Mouse (Mus musculus) cerebellum, adult 9-11 months (tissue): Measurements from ENCODE around the gene Pitpnc1.
A peak's percentile ranks its signal among the peaks of the same experiment; 100 is the strongest.

Source experiments
- DNase-seq: peaks from one replicate; pipeline ENCODE4 v3.0.0; 2022

The Pitpnc1 gene

DNA sequence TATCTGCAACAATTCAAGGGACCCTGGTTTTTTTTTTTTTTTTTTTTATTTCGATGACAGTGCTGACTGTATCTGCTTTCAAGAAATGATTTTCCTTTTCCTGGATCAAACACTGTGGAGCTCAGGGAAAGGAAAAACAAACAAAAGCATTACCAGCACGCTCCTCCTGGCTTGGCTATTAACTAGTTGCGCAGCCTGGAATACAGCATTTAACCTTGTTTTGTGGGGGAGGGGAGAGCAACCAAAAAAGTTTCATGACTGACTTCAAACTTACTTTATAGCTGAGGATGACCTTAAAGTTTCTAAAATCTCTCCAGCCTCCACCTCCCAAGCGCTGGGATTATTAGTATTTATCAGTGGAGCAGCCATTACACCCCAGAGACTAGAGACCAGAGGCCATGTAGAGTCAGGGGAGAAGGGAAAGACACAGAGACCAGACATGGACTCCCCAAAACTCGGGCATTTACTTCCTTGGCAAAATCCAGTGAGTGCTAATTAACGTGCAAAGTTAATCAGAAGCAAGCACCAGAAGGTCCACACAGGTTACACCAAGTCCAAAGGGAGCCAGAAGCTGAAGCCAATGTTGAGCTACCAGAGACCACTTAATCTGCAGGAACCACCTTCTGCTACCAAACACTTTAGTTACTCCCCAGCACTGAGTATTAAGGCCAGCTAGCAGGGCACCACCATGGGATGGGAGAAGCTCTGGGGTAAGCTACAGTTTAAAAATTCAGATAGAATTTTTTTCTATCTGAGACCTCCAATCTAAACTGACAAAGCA is 3.7 kb downstream of the Pitpnc1 start:
- DNase-seq: no peak

DNA sequence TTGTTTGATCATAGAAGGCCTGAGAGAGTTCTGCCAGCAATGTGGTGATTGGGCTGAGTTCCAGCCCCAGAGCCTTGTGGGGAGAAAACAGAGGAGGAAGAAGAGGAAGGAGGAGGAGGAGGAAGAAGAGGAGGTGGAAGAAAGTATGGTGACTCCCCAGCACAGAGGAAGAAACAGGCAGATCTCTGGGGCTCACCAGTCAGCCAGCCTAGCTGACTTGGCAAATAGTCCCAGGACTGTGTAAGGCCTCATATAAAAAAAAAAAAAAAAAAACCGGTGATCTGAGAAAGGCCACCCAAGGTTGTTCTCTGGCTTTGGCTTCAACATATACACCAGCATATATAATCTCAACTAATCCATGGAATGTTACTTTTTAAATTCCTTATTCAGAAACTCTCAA is 4.5 kb downstream of the Pitpnc1 start:
- DNase-seq: no peak

DNA sequence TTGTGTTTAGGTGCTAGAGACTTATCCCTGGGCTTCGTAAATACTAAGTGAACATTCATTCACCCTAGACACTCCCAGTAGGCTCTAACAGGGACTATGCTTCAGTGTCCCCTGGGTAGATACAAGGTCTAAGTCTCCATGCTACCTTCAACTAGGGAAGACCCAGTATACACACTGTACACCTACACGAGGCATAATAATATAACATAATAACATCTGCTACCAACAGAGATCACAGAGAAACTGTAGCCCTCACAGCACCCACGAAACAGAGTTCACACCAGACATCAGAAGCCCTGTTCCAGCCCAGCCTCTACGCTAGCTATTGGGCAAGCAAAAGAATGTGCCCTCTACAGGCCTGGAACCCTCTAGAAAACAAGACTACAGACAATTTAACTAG is 5.5 kb downstream of the Pitpnc1 start:
- no peak for DNase-seq

DNA sequence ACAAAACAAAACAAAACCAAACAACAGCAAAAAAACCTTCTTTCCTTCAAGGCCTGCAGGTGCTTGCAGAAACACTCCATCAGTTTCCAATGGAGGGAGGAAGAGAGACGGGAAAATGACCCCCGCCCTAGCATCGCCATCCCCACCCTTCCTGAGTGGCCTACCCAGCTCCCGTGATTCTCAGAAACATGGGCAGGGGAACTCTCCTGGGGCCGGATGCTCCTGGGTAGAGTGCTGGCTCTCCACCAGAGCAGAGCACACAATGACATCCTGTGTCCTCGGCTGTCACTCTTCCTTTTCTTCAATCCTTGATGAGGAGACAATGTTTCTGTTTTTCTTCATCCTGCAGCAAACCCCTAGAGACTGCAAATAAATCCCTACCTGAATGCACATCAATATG is 6.4 kb downstream of the Pitpnc1 start:
- no peak for DNase-seq

DNA sequence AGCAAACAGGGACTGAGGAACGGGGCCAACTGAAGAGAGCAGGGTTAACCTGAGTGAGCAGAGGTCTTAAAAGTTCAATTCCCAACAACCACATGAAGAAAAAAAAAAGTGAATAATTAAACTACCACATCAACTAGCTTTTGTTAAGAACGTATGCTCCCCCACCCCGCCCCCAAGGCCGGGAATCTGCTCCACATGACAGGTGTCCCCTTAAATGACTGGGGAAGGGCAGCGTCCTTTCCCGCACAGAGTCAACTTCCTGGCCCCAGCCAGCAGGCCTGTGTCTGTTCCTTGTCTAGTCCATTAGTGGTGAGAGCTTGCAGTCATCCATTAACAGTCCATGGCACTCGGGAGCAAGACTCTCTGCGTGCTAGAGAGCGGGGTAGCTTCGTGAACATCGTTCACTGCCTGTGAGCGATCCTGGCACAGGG is 7.2 kb downstream of the Pitpnc1 start:
- DNase-seq: no peak

DNA sequence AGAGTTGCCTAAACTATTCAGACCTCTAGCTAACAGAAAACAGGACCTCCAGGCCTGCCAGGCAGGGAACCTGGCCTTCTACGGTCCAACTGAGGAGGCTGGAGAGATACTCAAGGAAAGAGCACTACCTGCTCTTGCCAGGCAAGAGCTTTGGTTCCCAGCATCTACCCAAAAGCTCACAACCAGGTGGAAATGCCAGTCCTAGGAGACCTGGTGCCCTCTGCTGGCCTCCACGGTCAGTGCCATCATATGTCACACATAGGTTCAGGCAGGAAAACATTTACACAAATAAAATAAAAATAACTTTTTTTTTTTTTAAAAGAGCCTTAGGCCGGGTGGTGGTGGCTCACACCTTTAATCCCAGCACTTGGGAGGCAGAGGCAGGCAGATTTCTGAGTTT is 8.0 kb downstream of the Pitpnc1 start:
- DNase-seq: no peak

DNA sequence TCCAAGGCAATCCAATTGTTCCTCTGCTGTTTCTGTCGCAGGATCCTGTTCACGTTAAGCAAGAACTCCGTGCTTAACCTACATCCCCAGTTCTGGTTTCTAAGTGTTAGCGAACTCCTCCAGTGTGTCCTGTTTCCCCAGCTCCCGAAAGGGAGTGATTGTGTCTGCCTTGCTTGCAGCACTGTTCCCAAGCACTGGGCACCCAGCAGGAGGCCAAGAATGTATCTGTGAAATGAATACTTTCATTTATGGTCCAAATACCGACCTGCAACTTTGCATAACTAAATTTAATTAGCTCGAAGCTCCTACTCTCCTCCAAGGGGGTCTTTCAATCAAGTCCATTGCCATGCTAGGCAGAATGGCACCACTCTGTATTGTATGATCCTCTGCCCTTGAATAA is 10.7 kb downstream of the Pitpnc1 start:
- no peak for DNase-seq

DNA sequence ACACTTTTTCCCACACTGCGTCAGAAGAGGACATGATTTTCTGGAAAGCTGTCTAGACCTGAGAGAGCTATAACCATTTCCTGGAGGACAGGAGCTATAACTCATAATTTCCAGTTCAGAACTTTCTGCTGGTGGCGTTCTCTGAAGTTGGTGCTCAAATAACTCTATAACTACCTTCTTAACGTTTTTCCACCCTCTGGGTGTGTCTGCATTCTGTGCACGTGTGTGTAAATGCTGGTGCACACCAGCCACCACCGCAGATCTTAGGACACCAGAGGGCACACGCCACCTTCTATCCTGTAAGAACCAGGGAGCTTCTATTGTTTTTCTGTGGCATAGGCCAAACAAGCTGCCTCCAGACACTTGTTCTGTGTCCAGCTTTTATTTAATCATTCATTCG is 11.5 kb downstream of the Pitpnc1 start:
- DNase-seq: no peak

DNA sequence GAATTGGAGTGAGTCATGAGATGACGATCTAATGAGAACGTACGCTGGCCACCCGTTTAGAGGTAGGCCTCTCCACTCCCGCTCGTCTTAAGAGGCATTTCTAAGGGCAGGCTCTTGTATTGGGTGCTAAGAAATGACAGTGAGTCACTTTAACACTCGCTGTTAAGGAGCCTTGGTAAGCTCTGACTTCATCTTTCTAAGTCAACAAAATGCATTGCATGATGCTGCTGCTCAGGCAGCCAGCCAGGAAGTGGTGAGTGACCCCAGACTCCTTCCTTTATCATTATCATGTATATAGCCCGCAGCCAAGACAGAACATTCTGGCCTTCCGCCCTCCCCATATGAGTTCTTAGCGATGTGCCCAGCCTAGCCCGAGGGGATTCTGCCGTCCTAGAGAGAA is 12.2 kb downstream of the Pitpnc1 start:
- DNase-seq: no peak

DNA sequence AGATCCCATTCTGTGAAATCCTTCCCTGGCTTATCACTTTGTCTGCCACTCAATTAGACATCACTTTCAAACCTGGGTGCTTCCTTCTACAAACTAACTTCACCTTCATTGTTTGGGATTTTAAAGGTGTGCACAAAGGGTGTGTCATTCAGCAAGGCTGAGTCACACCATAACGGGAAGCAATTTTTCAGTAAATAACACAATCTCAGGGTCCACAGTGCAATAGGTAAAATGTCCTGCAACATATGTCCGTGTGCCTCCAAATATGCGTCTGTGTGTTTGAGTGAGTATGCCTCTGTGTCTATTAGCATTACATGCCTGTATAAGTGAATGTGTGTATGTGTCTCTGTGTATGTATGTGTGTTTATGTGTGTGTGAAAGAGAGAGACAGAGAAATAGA is 13.2 kb downstream of the Pitpnc1 start:
- no peak for DNase-seq

DNA sequence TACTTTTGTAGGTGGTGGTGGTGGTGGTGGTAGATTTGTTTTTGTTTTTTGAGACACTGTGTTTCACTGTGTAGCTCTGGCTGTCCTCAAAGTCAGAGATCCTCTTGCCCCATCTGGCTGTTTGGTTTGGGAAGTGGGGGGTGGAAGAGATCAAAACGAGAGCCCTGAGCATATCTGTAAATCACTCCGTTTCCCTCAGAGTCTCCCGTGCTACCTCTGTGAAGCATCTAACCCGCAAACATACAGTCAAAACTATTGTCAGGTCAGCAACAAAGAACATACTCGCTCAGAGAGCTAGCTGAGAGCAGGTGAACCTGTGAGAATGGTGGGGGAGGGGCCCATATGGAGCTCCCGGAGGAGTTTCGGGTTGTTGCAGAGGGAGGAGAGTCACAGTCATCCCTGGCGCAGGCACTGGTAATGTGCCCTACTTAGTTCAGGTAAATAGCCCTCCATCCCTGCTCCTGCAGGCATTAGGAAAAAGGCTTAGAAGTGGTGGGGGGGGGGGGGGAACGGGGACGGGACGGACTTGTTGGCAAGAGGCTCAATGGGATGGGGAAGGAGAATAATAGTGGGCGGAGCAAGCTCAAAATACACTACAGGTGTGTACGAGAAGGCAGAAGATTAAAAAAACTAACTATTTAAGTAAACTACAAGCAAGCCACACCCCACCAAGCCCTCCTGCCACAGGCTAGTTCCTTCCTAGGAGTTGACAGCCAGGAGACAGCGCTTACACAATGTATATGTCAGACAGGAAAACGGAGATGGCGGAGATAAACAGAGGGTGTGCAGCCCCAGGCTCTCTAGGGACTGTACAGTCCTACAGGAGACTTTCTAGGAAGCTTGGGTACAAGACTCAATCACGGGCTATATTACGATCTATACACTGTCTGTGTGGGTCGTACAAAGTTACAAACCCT is 15.7 kb downstream of the Pitpnc1 start:
- no peak for DNase-seq

DNA sequence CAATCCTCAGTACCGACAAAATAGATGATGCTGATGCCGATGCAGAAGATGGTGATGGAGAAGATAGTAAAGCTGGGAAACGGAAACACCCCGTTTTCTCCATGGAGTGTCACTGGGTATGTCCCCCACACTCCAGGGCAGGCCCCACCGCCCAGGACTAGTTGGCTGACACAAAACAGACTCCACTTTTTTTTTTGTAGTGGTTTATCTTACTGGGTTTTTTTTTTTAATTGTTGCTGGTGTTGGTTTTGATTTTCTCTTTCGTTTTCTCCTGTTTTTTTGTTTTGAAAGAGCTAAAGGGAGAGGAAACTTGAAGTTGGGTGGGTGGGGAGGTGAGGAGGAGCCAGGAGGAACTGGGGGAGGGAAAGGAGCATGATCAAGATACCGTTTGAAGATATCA is 18.4 kb downstream of the Pitpnc1 start:
- DNase-seq: no peak

DNA sequence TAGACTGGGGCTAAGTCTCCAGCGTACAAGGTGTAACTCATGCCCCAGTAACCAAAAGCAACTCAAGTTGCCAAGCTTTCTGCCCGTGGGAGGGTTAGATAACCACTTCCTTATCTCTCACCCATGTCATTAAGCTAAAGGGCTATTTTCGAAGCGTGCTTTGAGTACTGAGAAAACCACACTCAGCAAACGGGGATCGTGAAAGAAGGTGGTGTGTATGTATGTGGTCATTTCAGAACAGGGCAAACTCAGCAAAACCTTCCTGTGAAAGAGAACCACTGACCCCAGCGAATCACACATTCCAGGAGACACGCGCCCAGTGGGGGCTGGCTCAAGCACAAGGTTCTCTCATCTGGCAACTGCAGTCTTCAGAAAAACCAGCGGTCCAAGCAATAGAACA is 19.4 kb downstream of the Pitpnc1 start:
- DNase-seq: no peak

DNA sequence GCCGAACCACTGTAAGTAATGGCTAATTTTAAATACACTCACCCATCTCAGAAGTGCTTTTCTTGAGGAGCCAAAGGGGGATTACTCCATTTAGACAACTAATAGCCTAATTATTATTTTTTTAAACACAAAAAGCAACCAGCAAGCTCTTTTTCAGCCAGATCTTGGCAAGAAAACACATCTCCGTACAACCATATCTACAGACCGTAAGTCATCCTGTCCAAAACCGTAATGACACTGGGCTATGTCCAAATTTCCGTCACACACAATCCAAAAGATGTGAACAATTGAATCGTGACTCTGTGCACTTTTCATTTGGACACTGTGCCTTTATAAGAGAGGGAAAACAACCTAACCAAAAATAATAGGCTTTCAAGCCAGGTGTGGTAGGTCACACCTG is 20.4 kb downstream of the Pitpnc1 start:
- no peak for DNase-seq

DNA sequence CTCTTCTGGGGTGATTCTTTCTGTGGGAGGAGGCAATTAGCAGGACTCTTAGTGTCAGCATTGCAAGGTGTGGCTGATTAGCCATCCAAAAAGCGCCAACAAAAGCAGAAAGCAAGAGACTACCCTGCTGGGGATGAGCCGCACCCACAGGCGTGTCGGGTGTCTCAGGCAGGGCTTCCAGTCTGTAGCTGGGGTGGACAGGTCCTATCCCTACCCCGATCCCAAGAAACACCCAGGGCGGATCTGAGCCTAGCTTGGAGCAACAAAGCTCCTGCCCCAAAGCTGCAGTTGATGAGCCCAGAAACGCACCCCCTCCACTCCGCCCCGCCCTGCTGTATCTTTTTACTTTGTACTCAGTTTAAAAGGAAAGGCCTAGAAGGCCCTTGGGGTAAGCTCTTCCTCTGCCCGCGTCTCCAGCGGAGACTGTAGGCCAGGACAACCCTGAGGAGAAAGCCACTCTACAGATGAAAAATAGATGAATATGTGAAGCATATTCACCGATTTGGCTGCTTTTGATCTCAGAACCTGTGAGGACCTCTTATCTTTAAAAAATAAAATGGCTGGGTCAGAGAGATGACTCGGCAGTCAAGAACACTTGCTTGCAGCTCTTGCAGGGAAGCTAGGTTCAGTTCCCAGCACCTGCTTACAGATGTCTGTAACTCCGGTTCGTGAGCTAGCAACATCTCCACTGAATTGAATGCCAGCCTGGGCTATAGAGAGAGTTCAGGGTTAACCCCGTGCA is 21.2 kb downstream of the Pitpnc1 start:
- DNase-seq: no peak

DNA sequence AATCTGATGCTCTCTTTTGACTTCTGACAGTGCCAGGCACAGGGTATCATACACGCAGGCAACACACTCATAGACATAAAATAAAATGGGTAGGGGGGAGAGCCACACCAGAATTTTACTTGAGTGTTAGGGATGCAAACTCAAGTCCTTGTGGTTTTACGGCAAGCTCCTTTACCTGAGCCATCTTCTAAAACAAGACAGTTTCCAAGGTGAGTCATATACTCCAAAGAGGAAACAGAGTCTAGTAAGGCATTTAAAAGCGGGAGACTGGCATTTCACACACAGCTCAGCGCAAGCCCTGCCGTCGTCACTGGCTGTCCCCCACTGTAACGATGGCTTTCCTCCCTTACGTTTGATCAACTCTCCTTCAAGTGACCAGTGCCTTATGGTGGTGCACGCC is 22.6 kb downstream of the Pitpnc1 start:
- no peak for DNase-seq

DNA sequence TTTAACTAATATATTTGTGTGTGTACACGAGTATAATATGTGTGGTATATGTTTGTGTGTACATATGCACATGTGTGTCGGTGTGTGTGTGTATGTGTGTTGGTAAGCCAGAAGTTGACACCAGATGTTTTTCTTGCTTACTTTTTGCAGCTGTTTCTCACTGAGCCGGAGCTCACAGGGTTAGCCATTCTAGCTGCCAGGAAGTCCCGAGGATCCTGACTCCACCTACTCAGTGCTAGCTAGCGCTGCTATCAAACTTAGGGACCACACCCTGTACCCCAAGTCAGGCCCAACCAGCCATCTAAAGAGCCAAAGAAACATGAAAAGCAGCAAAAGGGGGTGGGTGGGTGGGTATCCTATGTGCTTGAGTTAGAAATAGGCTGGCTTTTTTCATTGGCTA is 23.1 kb downstream of the Pitpnc1 start:
- DNase-seq: no peak

DNA sequence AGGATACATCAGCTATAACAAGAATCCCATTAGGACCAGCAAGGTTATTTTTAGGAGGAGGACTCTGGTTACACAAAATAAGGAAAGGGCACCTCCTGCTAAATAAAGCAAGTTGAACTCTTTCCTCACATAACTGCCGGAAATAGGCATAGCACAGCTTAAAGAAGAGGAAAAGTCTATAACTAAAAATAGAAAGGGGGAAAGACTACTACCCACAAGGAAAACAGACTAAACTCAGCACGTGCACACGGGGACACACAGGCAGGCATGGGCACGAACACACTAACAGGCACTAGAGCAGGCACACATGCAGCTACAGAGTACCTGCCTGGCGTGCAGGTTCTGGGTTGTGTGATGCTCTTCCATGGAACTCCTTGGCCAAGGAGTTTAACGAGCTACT is 23.8 kb downstream of the Pitpnc1 start:
- no peak for DNase-seq

DNA sequence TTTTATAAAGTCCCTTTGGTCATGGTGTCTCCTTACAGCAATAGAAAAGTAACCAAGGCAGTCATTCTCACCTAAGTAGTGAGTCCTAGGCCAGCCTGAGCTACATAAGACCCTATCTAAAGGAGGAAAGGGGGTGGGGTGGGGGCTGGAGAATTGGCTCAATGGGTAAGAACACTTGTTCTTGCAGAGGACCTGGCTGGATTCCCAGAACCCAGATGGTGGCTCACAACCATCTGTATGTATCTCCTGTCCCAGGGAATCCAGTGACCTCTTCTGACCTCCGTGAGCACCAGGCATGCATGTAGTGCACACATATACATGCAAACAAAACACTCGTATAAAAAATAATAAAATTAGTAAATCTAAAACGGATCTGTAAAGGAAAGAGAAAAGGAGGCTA is 24.8 kb downstream of the Pitpnc1 start:
- peak; percentile 81 for DNase-seq

DNA sequence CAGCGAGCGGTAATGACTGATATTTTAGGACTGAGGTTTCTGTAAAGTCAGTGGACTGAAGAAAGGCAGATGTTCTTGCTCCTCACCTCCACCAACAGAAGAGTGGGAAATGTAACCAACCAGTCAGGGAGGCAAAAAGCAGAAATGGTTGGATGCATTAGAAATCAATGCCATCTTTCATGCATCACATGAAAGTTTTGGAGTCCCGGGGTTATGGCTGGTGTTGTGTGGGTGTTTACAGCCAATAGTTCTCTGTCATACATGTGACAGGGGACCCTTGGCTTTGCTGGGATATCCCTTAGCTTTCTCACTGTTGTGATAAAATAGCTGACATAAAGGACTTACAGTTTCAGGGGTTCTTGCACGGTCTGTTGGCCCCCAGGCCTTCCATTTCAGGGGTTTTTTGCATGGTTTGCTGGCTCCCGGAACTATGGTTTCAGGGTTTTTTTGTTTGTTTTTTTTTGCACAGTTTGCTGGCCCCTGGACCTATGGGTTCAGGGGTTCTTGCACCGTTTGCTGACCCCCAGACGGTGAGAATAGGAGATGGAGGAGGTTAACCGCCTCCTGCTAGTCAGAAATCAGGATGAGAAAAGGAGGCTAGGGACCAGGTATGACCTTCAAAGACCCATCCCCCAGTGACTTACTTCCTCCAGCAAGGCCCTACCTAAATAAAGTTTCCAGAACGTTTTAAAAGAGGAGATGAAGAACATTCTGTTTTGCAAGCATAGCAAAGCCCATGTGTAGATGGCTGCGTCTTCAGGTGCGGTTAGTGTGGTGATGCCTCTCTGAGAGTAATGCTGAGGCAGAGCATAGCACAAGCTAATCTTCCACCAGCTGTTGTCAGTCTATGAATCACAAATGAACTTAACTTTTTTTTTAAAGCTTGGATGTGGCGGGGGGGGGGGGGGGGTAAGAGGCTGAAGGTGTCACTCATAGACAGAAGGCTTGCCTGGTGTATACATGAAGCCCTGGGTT is 27.1 kb downstream of the Pitpnc1 start:
- DNase-seq: no peak

DNA sequence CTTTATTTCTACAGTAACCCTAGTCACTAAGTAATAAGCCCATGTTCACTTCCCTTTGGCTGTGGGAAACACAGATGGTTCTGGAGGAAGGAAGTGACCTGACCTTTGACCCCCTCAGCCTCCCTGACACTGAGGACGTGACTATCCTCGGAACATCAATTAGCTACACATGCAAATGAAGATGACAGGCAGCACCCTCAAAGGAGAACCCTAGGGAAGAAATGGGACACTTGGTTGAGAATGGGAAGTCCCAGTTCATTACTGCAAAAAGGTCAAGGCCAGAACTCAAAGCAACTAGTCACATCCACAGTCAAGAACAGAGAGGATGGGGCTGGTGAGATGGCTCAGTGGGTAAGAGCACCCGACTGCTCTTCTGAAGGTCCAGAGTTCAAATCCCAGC is 29.4 kb downstream of the Pitpnc1 start:
- no peak for DNase-seq

DNA sequence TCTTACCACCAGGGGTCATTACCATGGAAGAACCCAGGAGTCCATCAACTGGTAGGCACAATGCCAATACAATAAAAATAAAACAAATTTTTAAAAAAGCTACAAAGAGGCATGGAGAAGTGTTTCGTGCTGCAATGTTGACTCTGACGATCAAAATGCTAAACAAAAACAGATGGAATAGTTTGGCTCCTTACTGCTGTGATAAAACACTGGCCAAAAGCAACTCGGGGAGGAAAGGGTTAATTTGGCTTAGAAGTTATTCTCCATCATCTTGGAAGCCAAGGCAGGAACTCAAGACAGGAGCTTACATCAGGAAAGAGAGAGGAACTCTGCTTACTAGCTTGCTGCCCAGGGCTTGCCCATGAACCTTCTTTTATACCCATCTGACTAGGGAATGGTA is 32.4 kb downstream of the Pitpnc1 start:
- no peak for DNase-seq
